In genomic region chr7:45413113-45413863, GRCm38 (mm10) we compare ENCODE assay signal across 8 mouse cellular contexts. TPM values are rescaled to one million over a fixed set of nuclear protein-coding genes. Genes with fewer than 3 reads are reported as not detected.
DNase-seq lines count a peak whose midpoint lies in the region; ATAC-seq and TF ChIP-seq lines count a peak whose summit lies in the region.

Gene Ntf5 (plus strand): TSS chr7:45413695.

- TF ChIP-seq CTCF in lung, adult 2 months (IDR thresholded peaks at IDR 0.05; ENCODE audit: insufficient read depth, low read length) = no peak

- H3K9me3 ChIP-seq in kidney, embryonic 15.5 days (replicated peaks) = no peaks in the 10 kb centered on the region
- no peaks in the 10 kb centered on the region for H3K9me3 ChIP-seq in hindbrain, embryonic 14.5 days (ENCODE audit: control insufficient read depth, low read length)

- H3K4me2 ChIP-seq in kidney, embryonic 15.5 days = peak within 1 kb of the TSS; percentile 92
- peak within 1 kb of the TSS; percentile 69 for H3K4me2 ChIP-seq in hindbrain, embryonic 14.5 days (replicated peaks)

- DNase-seq in kidney, adult 11 months = no peak
- DNase-seq in embryo, embryonic 9.5 days (ENCODE audit: extremely low spot score) = peak; percentile 51
- no peak for DNase-seq in hindbrain, embryonic 14.5 days (ENCODE audit: low spot score)
- DNase-seq in lung, adult 2 months = no peak
- peak; percentile 53 for DNase-seq in retina, embryonic 14.5 days (ENCODE audit: low spot score)
- no peak for DNase-seq in T-cell, adult 2 months (ENCODE audit: low spot score)
- no peak for DNase-seq in right cerebral cortex, postnatal 25 days

- H3K36me3 ChIP-seq in kidney, embryonic 15.5 days = no peaks in the 10 kb centered on the region
- no peaks in the 10 kb centered on the region for H3K36me3 ChIP-seq in hindbrain, embryonic 14.5 days (replicated peaks; ENCODE audit: control insufficient read depth, insufficient read depth)

- peak; percentile 62 for ATAC-seq in kidney, embryonic 15.5 days (replicated peaks; ENCODE audit: low FRiP score)
- no peak for ATAC-seq in hindbrain, embryonic 14.5 days (ENCODE audit: low FRiP score)

- H3K27me3 ChIP-seq in kidney, embryonic 15.5 days = peaks cover 97% of the 10 kb centered on the region
- H3K27me3 ChIP-seq in hindbrain, embryonic 14.5 days (ENCODE audit: control insufficient read depth, insufficient read depth, low read length) = peaks cover 99% of the 10 kb centered on the region

- peaks cover 42% of the 10 kb centered on the region for H3K4me1 ChIP-seq in kidney, embryonic 15.5 days
- H3K4me1 ChIP-seq in hindbrain, embryonic 14.5 days (replicated peaks; ENCODE audit: control insufficient read depth, insufficient read depth, low read length) = peaks cover 10% of the 10 kb centered on the region
- peaks cover 4% of the 10 kb centered on the region; the same call in 1 of the 2 replicates for H3K4me1 ChIP-seq in lung, adult 2 months (ENCODE audit: control insufficient read depth, insufficient read depth, low read length)

- peak within 1 kb of the TSS; percentile 52 for H3K9ac ChIP-seq in kidney, embryonic 15.5 days
- H3K9ac ChIP-seq in hindbrain, embryonic 14.5 days = peak within 1 kb of the TSS; percentile 54

- peak within 1 kb of the TSS; percentile 42; the same call in 1 of the 2 replicates for H3K27ac ChIP-seq in kidney, embryonic 15.5 days
- H3K27ac ChIP-seq in hindbrain, embryonic 14.5 days = no peak within 1 kb of the TSS

- WGBS in kidney, embryonic 15.5 days = 2% methylated on average over 35 of the region's 45 CpGs
- WGBS in hindbrain, embryonic 14.5 days = 3% methylated on average over 45 of the region's 45 CpGs
- 3% methylated on average over 45 of the region's 45 CpGs for WGBS in lung, adult 2 months

- H3K4me3 ChIP-seq in kidney, embryonic 15.5 days (replicated peaks) = peak within 1 kb of the TSS; percentile 55
- peak within 1 kb of the TSS; percentile 41 for H3K4me3 ChIP-seq in hindbrain, embryonic 14.5 days (replicated peaks; ENCODE audit: low read length)
- H3K4me3 ChIP-seq in lung, adult 2 months (replicated peaks; ENCODE audit: extremely low read depth, low read depth, low read length) = peak within 1 kb of the TSS; percentile 10

- no peak for TF ChIP-seq POLR2A in lung, adult 2 months (IDR thresholded peaks at IDR 0.05; ENCODE audit: borderline replicate concordance, extremely low read depth, low read depth, low read length)

RNA-seq across cellular contexts. Expression of gene Ntf5, which starts in this region (rescaled TPM):
- 1.1 and 1.4 TPM in 2 replicates for polyA plus RNA-seq in kidney, embryonic 15.5 days (2015; fragmentation: Nextera tagmentation; extraction: Ambion mirVana)
- 0.13 TPM in 1 of 2 replicates, not detected in the other for polyA plus RNA-seq in hindbrain, embryonic 14.5 days (2014; fragmentation: Nextera tagmentation; extraction: Ambion mirVana)
- polyA plus RNA-seq in lung, adult 2 months (2012; rRNA removed) = 4.6 and 4.8 TPM in 2 replicates

Comparison
In these comparisons a context has a peak if more than half of its experiments do, and no peak if none do; other contexts are left out.
1. DNase-seq: peak in embryo, embryonic 9.5 days (single experiment) and retina, embryonic 14.5 days (single experiment); none in kidney, adult 11 months (single experiment), hindbrain, embryonic 14.5 days (single experiment), lung, adult 2 months (single experiment), T-cell, adult 2 months (single experiment) and right cerebral cortex, postnatal 25 days (single experiment).
2. Peak in every context shown above with its lines, with median percentiles within 50 percentile points of each other: H3K4me3 ChIP-seq.